Mouse (Mus musculus) small intestine, adult 2 months (tissue): ENCODE measurements around the gene Plekhh1.

Experiments
- CTCF ChIP-seq: fragments of 200-500 bp; IDR thresholded peaks from 2 replicates; pipeline ENCODE4 v1.5.1; 2012; ENCODE audit warnings: low read depth, mild to moderate bottlenecking, control low read depth, inconsistent platforms, low read length, moderate library complexity, mixed read lengths; ENCODE audit not compliant: insufficient replicate concordance, insufficient read length; ENCODE audit errors: extremely low read depth
- POLR2A ChIP-seq: fragments of 200-500 bp; IDR thresholded peaks from 2 replicates; pipeline ENCODE4 v1.6.1; 2012; ENCODE audit warnings: low read depth, mild to moderate bottlenecking, control low read depth, inconsistent platforms, low read length, moderate library complexity

DNA sequence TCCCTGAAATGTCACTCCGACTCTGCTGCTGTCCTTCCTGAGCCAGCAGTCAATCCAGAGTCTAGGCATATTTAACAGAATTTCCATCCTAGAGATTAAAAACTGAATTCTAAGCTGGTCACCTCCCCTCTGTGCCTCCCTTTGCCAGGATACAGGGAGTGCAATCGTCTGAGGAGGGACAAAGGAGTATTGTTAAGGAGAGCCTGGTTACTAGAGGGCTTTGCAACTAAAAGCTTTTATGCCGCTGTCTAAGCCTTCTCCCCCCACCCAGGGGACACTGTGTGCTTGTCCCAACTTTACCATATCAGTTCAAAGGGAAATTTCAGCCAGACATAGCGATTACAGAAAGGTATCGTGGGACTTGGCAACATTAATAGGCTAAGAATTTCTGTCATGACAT is 12.9 kb upstream of the Plekhh1 start:
- TF ChIP-seq POLR2A (no peak), CTCF (no peak)
